16 mouse cellular contexts compared by ENCODE assay signal in the genomic region with DNA sequence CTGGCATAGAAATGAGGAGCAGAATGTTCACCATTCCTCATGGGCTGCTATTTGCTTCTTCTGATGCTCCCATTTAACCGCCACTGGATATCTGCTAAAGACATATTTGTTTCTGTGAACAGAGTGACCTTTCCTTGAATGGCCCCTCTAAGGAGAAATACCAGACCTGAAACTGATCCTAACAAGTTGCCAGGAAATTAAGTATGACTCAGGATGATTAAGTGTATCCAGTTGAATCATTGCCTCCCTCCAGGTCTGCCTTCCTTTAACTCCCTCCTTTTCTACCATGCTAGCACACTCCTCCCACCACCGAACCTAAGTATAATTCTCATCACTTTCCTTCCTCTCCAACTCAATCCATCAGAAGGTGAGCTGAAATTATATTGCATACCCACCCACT.
"Had no signal": no experiment of that assay in that cellular context is flagged by ENCODE, and none has a peak within 500 bp of the region (broad histone marks: within the 10 kb centered on the region; RNA-seq: fewer than 3 reads in every experiment).

No protein-coding gene starts in this region.

- H3K4me1 ChIP-seq: limb, embryonic 15.5 days; liver, embryonic 12.5 days; midbrain, embryonic 12.5 days; neural tube, embryonic 13.5 days had no signal

- DNase-seq: kidney, adult 2 months; kidney, postnatal 25 days; lung, embryonic 14.5 days; lung, postnatal 10 days; lung, postnatal 4 days; retina, postnatal 1 day; right cerebral cortex, postnatal 4 days; spleen, adult 18-20 months; thymus, adult 18-20 months; thymus, postnatal 25 days had no signal

- H3K9ac ChIP-seq: limb, embryonic 15.5 days; liver, embryonic 12.5 days; lung, embryonic 14.5 days; midbrain, embryonic 12.5 days; neural tube, embryonic 13.5 days had no signal

- H3K9me3 ChIP-seq: limb, embryonic 15.5 days; liver, embryonic 12.5 days; midbrain, embryonic 12.5 days; neural tube, embryonic 13.5 days had no signal

- H3K27ac ChIP-seq: left cerebral cortex, adult 2 months; limb, embryonic 15.5 days; liver, embryonic 12.5 days; midbrain, embryonic 12.5 days; neural tube, embryonic 13.5 days had no signal

- H3K4me2 ChIP-seq: limb, embryonic 15.5 days; liver, embryonic 12.5 days; lung, embryonic 14.5 days; midbrain, embryonic 12.5 days; neural tube, embryonic 13.5 days had no signal

- H3K36me3 ChIP-seq: limb, embryonic 15.5 days; liver, embryonic 12.5 days; midbrain, embryonic 12.5 days; neural tube, embryonic 13.5 days had no signal

- H3K4me3 ChIP-seq: left cerebral cortex, adult 2 months; limb, embryonic 15.5 days; liver, embryonic 12.5 days; midbrain, embryonic 12.5 days; neural tube, embryonic 13.5 days had no signal

- ATAC-seq: liver, embryonic 12.5 days; midbrain, embryonic 16.5 days had no signal

- H3K27me3 ChIP-seq: liver, embryonic 12.5 days; midbrain, embryonic 12.5 days; neural tube, embryonic 13.5 days had no signal
